In genomic region chr9:14560545-14560944, GRCm38 (mm10) we compare ENCODE assay signal across 24 mouse cellular contexts.
"Had no signal": no experiment of that assay in that cellular context is flagged by ENCODE, and none has a peak within 500 bp of the region (broad histone marks: within the 10 kb centered on the region; RNA-seq: fewer than 3 reads in every experiment).

No protein-coding gene starts in this region.

- H3K4me2 ChIP-seq: heart, embryonic 11.5 days; heart, embryonic 13.5 days; heart, embryonic 15.5 days; hindbrain, embryonic 13.5 days; hindbrain, embryonic 15.5 days; kidney, embryonic 15.5 days; limb, embryonic 13.5 days; limb, embryonic 15.5 days; liver, embryonic 12.5 days had no signal

- H3K9ac ChIP-seq: heart, embryonic 13.5 days; heart, embryonic 15.5 days; hindbrain, embryonic 13.5 days; hindbrain, embryonic 15.5 days; kidney, embryonic 15.5 days; limb, embryonic 13.5 days; limb, embryonic 15.5 days; liver, embryonic 12.5 days had no signal

- H3K4me3 ChIP-seq: heart, adult 2 months; heart, embryonic 13.5 days; heart, embryonic 15.5 days; hindbrain, embryonic 13.5 days; hindbrain, embryonic 15.5 days; kidney, embryonic 15.5 days; left cerebral cortex, adult 2 months; limb, embryonic 13.5 days; limb, embryonic 15.5 days; liver, embryonic 12.5 days had no signal

- ATAC-seq: liver, embryonic 12.5 days had no signal

- H3K4me1 ChIP-seq: heart, embryonic 13.5 days; heart, embryonic 15.5 days; hindbrain, embryonic 13.5 days; hindbrain, embryonic 15.5 days; kidney, embryonic 15.5 days; liver, embryonic 12.5 days had no signal

- DNase-seq: gastrocnemius, postnatal 14 days; gastrocnemius, postnatal 36 days; heart, adult 2 months; heart, postnatal 14 days; heart, postnatal 36 days; kidney, adult 11 months; kidney, adult 2 months; kidney, adult 9 months; kidney, postnatal 14 days; kidney, postnatal 36 days; layer of hippocampus, adult 9-11 months; left cerebral cortex, postnatal 4 days had no signal

- H3K27ac ChIP-seq: heart, adult 2 months; heart, embryonic 13.5 days; heart, embryonic 15.5 days; hindbrain, embryonic 13.5 days; hindbrain, embryonic 15.5 days; hindbrain, postnatal 0 days; kidney, embryonic 15.5 days; kidney, postnatal 0 days; left cerebral cortex, adult 2 months; limb, embryonic 13.5 days; liver, embryonic 12.5 days had no signal

- H3K27me3 ChIP-seq: heart, embryonic 13.5 days; heart, embryonic 15.5 days; hindbrain, embryonic 13.5 days; hindbrain, embryonic 15.5 days; kidney, embryonic 15.5 days; limb, embryonic 13.5 days; limb, embryonic 15.5 days; liver, embryonic 12.5 days had no signal

- H3K9me3 ChIP-seq: heart, embryonic 13.5 days; heart, embryonic 15.5 days; hindbrain, embryonic 13.5 days; hindbrain, embryonic 15.5 days; kidney, embryonic 15.5 days; limb, embryonic 13.5 days; limb, embryonic 15.5 days; liver, embryonic 12.5 days had no signal
